Mouse (Mus musculus) heart, postnatal 10 days (tissue): ENCODE results near the gene Pank2. TPM values are rescaled to one million over a fixed set of nuclear protein-coding genes. Genes with fewer than 3 reads are reported as not detected.
"Not testable (repeated sequence)": the region's sequence is repeated elsewhere in the genome, so short reads cannot be mapped to it uniquely, and the experiment has no call there.

Experiments
- DNase-seq, 2 experiments: peaks; one replicate each; pipeline ENCODE4 v3.0.0; 2021
- intact Hi-C: fragments of 180-260 bp; cut with DNase I; formaldehyde crosslinking; loops from one replicate; pipeline ENCODE4 v1.15.1; 2025
- total RNA-seq, 2 experiments: library from RNA; stranded (reverse); gene quantifications; 2 replicates each; pipeline ENCODE4 v1.2.3; 2021

Pank2 gene
- total RNA-seq, 2 experiments from 2014 or later, result 35.5 to 36.0 TPM

- DNase-seq, result no peak
- intact Hi-C loops, result loop anchor here (10.0 kb wide), 1 partner anchor 204 kb away; no protein-coding TSS in a partner anchor
These were observed 3.6 kb upstream of the Pank2 start for GRCm38 (mm10) chr2:131258693-131259092.

- intact Hi-C loops, result loop anchor here (5.0 kb wide), 1 partner anchor 157 kb away; no protein-coding TSS in a partner anchor
- no peak for DNase-seq
These were observed 1.6 kb upstream of the Pank2 start for GRCm38 (mm10) chr2:131260544-131261307.

DNA sequence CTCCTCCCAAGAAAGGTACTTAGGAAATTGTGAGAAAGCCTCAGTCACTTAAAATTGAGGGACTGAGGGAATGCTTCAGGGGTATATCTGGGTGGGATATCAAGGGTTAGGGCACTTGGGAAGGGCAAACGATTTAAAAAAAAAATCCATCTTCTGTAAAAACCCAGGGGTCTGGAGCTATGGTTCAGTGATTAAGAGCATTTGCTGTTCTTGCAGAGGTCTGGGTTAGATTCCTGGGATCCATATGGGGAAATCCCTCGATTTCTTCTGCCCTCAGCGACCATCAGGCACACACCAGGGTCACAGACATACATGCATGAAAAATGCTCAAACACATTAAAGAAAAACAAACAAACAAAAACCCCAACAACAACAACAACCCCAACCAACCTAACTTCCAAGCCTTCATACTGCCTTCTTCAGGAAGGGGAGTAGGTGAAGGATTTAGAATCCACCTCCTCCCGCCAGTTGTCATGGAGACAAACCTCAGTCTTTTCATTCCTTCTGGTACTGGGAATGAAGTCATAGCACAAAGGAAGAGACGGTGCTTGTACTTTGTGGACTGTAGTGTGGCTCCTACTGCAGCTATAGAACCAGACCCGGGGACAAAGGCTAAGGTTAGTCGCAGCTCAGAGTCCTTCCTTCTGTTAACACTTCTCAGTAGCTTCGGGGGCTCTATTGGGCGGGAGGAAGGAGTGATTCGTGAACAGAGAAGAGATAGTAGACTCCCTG, 648 bp upstream of the Pank2 start:
- intact Hi-C loops, result loop anchor here (5.0 kb wide), 1 partner anchor 156 kb away; no protein-coding TSS in a partner anchor
- DNase-seq, result no peak

- peak in 1 of 2 experiments; percentile 21 for DNase-seq
- intact Hi-C loops, result loop anchor here (5.0 kb wide), 1 partner anchor 154 kb away; no protein-coding TSS in a partner anchor
These were observed 680 bp downstream of the Pank2 start for GRCm38 (mm10) chr2:131262680-131263670.

DNA sequence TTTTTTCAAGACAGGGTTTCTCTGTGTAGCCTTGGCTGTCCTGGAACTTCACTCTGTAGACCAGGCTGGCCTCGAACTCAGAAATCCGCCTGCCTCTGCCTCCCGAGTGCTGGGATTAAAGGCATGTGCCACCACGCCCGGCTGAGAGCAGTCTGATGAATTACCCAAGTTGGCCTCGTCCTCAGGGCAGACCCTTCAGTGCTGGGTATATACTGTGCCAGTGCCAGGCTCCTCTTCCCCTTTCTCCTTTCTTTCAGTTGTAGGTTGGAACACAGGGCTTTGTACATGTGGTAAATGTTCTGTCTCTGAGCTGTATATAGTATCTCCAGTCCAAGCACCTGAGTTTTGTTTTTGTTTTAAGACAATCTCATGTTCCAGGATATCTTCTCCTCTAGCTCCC, 1.7 kb downstream of the Pank2 start:
- intact Hi-C loops, result loop anchor here (5.0 kb wide), 1 partner anchor 153 kb away; no protein-coding TSS in a partner anchor
- no peak for DNase-seq

- intact Hi-C loops, result no loop called here
- no peak for DNase-seq
These were observed 2.8 kb downstream of the Pank2 start for GRCm38 (mm10) chr2:131265056-131265455.

DNA sequence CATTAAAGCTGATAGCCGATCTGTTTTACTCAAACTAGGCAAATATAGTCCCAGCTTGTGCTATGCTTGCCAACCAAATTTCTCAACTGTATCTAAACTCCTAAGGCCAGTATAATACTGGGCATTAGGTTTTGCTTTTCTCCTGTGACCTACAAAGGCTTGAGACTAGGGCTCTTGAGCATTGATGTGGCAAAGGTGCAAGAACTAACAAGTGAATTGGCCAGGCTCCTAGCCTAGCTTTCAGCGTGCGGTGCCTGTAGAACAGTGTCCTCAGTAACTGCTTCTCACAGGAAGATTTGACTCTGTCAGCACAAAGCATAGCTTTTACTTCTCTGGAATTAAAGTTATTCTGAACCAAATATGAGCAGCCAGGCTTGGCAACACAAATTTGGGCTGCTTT, 13.2 kb downstream of the Pank2 start:
- no peak for DNase-seq
- intact Hi-C loops, result no loop called here

- no peak for DNase-seq
- intact Hi-C loops, result no loop called here
These were observed 14.4 kb downstream of the Pank2 start for GRCm38 (mm10) chr2:131276722-131277121.

GRCm38 (mm10) chr2:131281596-131281995, 19.3 kb downstream of the Pank2 start:
- no peak for DNase-seq
- intact Hi-C loops, result loop anchor here (5.0 kb wide), 1 partner anchor 231 kb away; no protein-coding TSS in a partner anchor

- intact Hi-C loops, result no loop called here
- DNase-seq, result no peak
These were observed 24.0 kb downstream of the Pank2 start for GRCm38 (mm10) chr2:131286276-131286675.

DNA sequence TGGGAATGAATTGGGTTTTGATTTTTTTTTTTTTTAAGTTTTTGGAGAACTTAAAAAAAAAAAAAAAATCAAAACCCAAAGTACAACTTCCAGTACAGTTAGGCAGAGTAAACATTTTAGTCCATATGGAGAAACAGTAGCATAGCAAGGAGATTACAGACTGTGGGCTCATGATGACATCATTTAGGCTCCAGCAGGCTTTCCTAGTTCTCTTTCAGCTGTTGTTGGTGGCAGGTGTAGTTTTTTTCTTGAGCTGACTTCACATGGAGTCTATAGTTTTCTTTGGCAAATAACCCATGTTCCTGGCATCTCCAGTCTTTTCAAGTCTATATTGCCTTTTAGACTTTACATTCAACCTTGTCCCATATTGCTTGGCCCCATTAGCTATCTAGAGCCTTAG, 28.4 kb downstream of the Pank2 start:
- intact Hi-C loops, result no loop called here
- DNase-seq, result no peak

DNA sequence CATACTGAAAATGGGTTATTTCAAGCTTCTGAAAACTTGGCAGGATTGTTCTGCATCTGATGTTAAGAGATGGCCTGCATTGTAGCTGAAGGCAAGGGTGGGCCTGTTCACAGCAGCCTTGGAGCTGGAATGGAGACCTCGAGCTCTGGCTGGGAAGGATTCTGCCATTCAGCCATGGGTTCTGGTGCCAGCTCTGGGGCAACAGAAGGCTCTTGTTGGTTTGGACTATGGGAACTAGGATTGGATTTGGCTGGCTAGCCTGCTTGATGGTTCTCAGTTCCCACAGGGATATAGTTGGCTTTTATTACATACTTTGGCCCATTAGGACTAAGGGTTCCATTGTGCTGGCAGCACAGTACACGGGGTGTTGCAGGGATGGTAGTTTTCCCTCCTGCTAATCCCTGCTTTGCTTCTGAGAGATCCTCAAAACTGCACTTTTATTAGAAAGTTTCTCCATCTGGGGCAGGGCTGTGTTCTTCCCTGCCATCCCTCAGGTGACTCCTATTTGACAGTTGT, 34.5 kb downstream of the Pank2 start:
- intact Hi-C loops, result no loop called here
- DNase-seq, result no peak

DNA sequence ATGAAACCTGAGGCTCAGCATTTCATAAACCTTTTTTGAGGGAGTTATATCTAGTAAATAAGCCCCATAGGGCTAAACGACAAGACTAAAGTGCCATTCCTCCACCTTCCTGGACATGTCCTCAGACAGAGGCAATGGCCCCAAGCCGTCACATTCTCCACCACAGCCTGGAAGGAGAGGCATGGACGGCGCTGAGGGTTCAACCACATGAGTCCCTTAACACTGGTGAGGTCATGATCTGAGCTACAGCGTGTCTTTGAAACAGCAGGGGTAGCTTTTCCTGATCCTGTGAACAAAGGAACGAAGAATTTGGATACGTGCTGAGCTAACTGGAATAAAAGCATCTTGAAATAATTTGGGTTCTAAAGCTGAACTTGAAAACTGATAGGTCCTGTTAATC, 36.4 kb downstream of the Pank2 start:
- DNase-seq, intact Hi-C loops: not testable (repeated sequence)

DNA sequence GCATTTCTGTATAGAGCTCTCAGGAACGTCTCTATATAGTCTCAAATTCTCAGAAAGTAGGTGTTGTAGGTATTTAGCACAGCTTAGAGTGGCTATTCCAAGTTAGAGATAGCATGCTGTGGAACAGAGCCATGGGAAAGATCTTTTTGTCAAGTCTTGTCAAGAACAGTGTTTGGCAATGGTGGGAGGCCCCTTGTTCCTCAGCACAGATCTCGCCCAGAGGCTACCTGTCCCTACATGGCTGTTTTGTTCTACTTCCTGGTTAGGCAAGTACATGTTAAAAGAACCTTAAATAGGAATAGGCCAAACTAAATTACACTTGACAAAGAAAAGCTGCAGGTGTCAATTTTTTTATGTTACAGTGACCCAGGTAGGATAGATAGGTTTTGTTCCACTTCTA, 38.2 kb downstream of the Pank2 start:
- intact Hi-C loops, result no loop called here
- no peak for DNase-seq

- no peak for DNase-seq
- intact Hi-C loops, result no loop called here
These were observed 39.3 kb downstream of the Pank2 start for GRCm38 (mm10) chr2:131301635-131302034.

- DNase-seq, result no peak
- intact Hi-C loops, result no loop called here
These were observed 42.2 kb downstream of the Pank2 start for GRCm38 (mm10) chr2:131304497-131304896.

DNA sequence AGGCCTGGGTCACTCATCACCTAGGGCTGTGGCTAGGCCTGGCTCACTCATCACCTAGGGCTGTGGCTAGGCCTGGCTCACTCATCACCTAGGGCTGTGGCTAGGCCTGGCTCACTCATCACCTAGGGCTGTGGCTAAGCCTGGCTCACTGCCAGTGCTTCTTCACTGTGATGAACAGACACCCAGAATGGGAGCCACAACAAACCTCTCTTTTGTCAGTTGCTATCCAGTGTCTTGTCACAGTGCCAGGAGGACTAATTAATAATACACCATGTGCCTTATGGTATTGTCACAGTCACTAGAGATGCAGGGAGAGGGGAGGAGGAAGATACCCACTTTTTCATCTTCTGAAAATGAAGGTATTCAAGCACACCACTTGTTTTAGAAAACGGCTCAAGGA, 42.9 kb downstream of the Pank2 start:
- intact Hi-C loops, DNase-seq: not testable (repeated sequence)

DNA sequence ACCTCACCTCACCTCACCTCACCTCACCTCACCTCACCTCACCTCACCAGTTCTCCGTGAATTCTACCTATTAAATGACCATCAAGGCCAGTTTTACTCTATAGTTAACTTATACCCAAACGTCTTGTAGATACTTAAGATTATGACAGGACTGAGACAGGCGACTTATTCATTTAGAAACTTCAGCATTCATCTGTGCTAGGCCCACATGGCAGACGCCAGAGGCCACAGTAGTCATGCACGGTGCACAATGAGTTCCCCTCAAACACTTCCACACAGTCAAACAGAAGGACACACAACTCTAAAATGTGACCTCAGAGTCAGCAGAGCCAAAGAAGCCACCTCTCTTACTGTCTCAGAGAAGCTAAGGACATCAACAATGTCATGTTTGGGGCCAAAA, 45.1 kb downstream of the Pank2 start:
- DNase-seq, result no peak
- intact Hi-C loops, result no loop called here

DNA sequence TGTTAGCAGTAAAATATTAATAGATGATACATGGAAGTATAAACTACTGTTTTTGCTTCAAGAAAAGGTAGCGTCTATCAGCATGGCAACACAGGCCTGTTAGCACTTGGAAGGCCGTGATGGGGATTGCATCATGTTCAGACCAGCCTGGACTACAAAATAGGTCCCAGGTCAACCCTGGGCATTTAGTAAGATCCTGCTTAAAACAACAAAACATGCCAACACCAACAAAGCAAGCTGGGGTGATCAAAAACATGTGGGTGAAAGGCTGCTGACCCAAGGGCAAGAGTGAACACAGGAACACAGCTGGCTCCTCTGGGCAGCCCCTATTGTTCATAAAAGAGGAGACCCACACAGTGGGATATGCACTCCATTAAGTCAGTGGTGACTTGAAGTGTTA, 45.5 kb downstream of the Pank2 start:
- intact Hi-C loops, result no loop called here
- DNase-seq, result no peak

GRCm38 (mm10) chr2:131309296-131309695, 47.0 kb downstream of the Pank2 start:
- DNase-seq, result no peak
- intact Hi-C loops, result no loop called here
